Mouse (Mus musculus): ENCODE measurements around the gene Pex19.

Pex19 gene

GRCm38 (mm10) chr1:172183056-172183455 is 56.5 kb downstream of the Pex19 start:
- no peak for DNase-seq (ENCODE audit: low spot score)

DNA sequence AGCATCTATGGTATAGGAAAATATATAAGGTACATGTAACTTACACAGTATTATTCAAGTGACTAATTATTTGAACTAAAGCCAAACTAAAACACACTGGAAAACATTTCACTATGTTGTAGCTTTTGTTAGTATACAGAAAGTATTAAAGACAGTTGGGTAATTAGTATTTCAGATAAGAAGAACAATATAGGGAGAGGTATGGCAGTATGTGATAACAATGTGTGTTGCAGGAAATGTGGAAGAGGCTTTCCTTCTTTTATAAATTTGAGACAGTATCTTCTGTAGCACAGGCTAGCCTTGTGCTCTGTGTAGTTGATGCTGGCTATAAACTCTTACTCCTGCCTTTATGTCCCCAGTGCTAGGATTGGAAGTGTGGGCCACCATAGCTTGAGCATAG is 57.4 kb downstream of the Pex19 start:
- no peak for DNase-seq (ENCODE audit: low spot score)
